Mouse (Mus musculus) heart, embryonic 10.5 days (tissue): ENCODE data around the gene Adssl1. TPM values are rescaled to one million over a fixed set of nuclear protein-coding genes. Genes with fewer than 3 reads are reported as not detected.

ENCODE experiments used
- DNase-seq: peaks from one replicate; pipeline ENCODE4 v3.0.0-alpha.2; 2017; ENCODE audit warnings: low spot score
- H3K27ac ChIP-seq: fragments of 300-500 bp; sonication (generic); 2 replicates; pipeline ENCODE4 v1.5.1; 2016; ENCODE audit warnings: mild to moderate bottlenecking
- H3K27me3 ChIP-seq: fragments of 300-500 bp; sonication (generic); 2 replicates; pipeline ENCODE4 v1.6.1; 2016; ENCODE audit warnings: mild to moderate bottlenecking; ENCODE audit not compliant: poor library complexity, insufficient read depth, severe bottlenecking
- H3K36me3 ChIP-seq: fragments of 300-500 bp; sonication (generic); 2 replicates; pipeline ENCODE4 v1.6.1; 2016; ENCODE audit warnings: mild to moderate bottlenecking, moderate library complexity
- H3K4me1 ChIP-seq: fragments of 300-500 bp; sonication (generic); 2 replicates; pipeline ENCODE4 v1.6.1; 2016; ENCODE audit warnings: mild to moderate bottlenecking
- H3K4me3 ChIP-seq: fragments of 300-500 bp; sonication (generic); 2 replicates; pipeline ENCODE4 v1.5.1; 2016; ENCODE audit warnings: mild to moderate bottlenecking, moderate library complexity
- H3K9me3 ChIP-seq: fragments of 300-500 bp; sonication (generic); 2 replicates; pipeline ENCODE4 v1.6.1; 2016; ENCODE audit warnings: mild to moderate bottlenecking, moderate library complexity
- WGBS: fragments of 180-500 bp; shearing (Covaris S2); methylation state at CpG from one replicate; pipeline ENCODE4 v1.1.7; 2016; 5-methylcytosine and 5-hydroxymethylcytosine counted together
- polyA plus RNA-seq: library from polyadenylated mRNA; unstranded; fragments of >200 nt; fragmentation: Nextera tagmentation; extraction: Ambion mirVana; gene quantifications from 2 replicates; pipeline ENCODE4 v1.2.1, GENCODE M21; 2016

Gene Adssl1
- polyA plus RNA-seq, 1 experiment from 2014 or later = 57.2 TPM

DNA sequence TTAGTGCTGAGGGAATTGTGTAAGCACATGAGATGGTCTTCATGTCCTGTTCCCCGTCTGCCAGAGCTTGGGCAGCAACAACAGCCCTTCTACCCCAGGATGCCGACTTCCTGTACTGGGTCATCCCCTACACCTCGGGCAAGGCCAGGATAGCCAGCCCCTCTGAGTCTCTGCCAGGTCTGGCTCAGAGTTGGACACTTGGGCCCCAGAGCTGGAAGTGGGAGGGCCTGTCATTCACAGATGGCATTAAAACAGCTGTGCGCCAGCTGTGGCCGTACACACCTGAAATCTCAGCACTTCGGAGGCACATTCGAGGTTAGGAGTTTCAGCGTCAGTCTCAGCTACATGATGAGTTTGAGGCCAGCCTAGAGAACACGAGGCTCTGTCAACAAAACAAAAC, 23.4 kb upstream of the Adssl1 start:
- Histone ChIP-seq H3K4me3 (no peak overlapping the region), H3K36me3 (peaks cover 18% of the 10 kb centered on the region), H3K4me1 (peaks cover 87% of the 10 kb centered on the region), H3K27ac (no peak overlapping the region), H3K9me3 (no peaks in the 10 kb centered on the region), H3K27me3 (peaks cover 21% of the 10 kb centered on the region)
- WGBS = 77% methylated on average over 9 of the region's 9 CpGs
- DNase-seq = no peak

DNA sequence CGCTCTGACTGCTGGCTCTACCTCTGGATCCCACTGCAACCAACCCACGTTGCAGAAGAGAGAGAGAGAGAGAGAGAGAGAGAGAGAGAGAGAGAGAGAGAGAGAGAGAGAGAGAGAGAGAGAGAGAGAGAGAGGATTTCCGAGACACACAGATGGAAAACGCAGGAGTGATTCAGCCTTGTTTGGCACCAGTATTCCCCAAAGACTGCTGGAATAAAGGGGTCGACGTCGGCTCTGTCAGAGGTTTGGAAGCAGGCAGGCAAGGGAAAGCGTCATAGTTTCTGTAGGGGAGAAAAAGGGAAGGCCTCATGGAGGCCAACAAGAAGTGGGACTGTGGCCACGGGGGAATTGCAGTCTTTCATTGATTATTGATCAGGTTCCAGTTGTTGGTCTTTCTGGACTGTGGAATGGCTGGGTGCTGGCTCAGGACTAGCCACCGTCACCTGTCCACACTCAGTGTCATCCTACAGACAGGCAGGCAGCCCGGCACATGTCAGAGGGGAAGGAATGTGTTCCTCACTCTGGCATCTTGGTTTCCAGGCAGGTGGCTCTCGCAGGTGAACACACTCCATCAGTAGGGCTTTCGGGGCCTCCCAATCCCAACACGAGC, 22.8 kb upstream of the Adssl1 start:
- Histone ChIP-seq H3K9me3 (no peaks in the 10 kb centered on the region), H3K4me1 (peaks cover 81% of the 10 kb centered on the region), H3K36me3 (peaks cover 18% of the 10 kb centered on the region; the same call in 1 of the 2 replicates), H3K27ac (0 out of 2 replicates have a peak overlapping the region, but pooled peaks have one; percentile 23), H3K27me3 (peaks cover 16% of the 10 kb centered on the region), H3K4me3 (no peak overlapping the region)
- DNase-seq = no peak
- 75% methylated on average over 14 of the region's 14 CpGs for WGBS

DNA sequence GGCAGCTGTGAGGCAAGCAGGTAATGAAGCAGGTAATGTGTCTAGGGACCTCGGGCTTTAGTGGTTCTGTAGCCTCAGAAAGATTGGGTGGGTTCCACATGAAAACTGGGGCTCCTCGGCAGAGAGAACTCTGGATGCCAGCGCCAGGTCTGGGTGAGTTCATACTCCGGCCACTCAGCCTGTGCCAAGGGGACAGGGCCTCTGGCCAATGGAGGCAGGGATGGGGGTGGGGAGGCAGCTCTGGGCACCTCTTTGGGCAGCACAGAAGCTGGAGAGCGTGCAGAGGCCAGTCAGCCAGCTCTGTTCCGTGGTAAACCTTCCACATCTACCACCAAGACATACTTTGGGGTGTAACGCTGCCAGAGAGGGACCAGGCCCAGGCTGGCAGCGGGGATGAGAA, 22.2 kb upstream of the Adssl1 start:
- Histone ChIP-seq H3K9me3 (no peaks in the 10 kb centered on the region), H3K27ac (0 out of 2 replicates have a peak overlapping the region, but pooled peaks have one; percentile 23), H3K4me3 (no peak overlapping the region), H3K36me3 (peaks cover 24% of the 10 kb centered on the region; the same call in 1 of the 2 replicates), H3K27me3 (peaks cover 10% of the 10 kb centered on the region), H3K4me1 (peaks cover 75% of the 10 kb centered on the region)
- no peak for DNase-seq
- WGBS = 90% methylated on average over 8 of the region's 8 CpGs

DNA sequence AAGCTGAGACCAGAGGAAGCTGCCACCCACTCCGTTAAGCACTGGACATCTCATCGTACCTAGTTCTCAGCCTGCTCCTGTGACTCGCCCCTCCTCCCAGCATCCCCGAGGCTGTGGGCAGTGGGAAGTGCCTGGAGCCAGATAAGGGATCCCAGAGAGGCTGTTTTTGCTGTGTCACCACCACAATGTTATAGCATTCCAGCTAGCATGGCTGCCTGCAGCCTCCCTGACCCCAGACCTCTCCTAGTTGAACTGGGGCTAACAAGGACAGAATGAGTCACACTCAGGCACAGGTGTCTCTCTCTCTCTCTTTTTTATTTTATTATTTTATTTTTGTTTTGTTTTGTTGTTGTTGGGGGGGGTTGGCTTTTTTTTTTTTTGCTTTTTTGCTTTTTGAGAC, 20.6 kb upstream of the Adssl1 start:
- Histone ChIP-seq H3K4me3 (peak overlapping the region; percentile 3; the same call in 1 of the 2 replicates), H3K9me3 (no peaks in the 10 kb centered on the region), H3K36me3 (peaks cover 40% of the 10 kb centered on the region), H3K27ac (peak overlapping the region; percentile 73), H3K27me3 (peaks cover 4% of the 10 kb centered on the region), H3K4me1 (peaks cover 65% of the 10 kb centered on the region)
- WGBS = 0% methylated on average over 4 of the region's 4 CpGs
- DNase-seq = peak; percentile 90

DNA sequence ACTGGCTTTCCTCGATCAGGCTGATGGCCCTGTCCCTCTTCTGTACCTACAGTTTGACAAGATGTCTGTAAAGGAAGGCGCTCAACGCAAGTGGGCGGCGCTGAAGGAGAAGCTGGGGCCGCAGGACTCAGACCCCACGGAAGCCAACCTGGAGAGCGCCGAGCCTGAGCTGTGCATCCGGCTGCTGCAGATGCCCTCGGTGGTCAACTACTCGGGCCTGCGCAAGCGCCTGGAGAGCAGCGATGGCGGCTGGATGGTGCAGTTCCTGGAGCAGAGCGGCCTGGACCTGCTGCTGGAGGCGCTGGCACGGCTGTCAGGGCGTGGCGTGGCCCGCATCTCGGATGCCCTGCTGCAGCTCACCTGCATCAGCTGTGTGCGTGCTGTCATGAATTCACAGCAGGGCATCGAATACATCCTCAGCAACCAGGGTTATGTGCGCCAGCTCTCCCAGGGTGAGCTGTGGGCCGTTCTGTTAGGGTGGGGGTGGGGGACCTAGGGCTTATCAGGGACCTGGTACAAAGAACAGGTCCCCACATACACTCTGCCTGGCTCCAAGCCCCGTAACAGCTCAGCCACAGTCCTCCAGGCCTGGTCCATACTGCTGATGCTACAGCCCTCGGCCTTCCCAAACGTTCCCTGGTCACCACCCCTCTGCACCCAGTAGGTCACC, 19.8 kb upstream of the Adssl1 start:
- peaks cover 44% of the 10 kb centered on the region for H3K36me3 ChIP-seq
- 76% methylated on average over 30 of the region's 30 CpGs for WGBS
- H3K27ac ChIP-seq = peak overlapping the region; percentile 73
- peaks cover 61% of the 10 kb centered on the region for H3K4me1 ChIP-seq
- peaks cover 4% of the 10 kb centered on the region for H3K27me3 ChIP-seq
- no peak for DNase-seq
- H3K9me3 ChIP-seq = no peaks in the 10 kb centered on the region
- H3K4me3 ChIP-seq = no peak overlapping the region

DNA sequence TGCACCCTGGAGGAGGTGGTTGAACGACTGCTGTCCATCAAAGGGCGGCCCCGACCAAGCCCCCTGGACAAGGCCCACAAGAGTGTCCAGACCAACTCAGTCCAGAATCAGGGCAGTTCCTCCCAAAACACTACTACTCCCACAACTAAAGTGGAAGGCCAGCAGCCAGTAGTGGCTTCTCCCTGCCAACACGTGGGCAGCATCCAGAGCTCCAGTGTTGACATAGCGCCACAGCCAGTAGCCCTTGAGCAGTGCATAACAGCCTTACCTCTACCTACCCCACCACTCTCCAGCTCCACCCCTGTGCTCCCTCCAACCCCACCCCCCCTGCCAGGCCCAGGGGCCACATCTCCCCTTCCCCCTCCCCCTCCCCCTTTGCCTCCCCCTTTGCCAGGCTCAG, 15.8 kb upstream of the Adssl1 start:
- H3K4me1 ChIP-seq = peaks cover 44% of the 10 kb centered on the region
- no peak overlapping the region for H3K4me3 ChIP-seq
- H3K27me3 ChIP-seq = no peaks in the 10 kb centered on the region; the same call in none of the 2 replicates
- no peaks in the 10 kb centered on the region for H3K9me3 ChIP-seq
- no peak for DNase-seq
- peaks cover 55% of the 10 kb centered on the region for H3K36me3 ChIP-seq
- no peak overlapping the region for H3K27ac ChIP-seq
- 73% methylated on average over 5 of the region's 5 CpGs for WGBS

DNA sequence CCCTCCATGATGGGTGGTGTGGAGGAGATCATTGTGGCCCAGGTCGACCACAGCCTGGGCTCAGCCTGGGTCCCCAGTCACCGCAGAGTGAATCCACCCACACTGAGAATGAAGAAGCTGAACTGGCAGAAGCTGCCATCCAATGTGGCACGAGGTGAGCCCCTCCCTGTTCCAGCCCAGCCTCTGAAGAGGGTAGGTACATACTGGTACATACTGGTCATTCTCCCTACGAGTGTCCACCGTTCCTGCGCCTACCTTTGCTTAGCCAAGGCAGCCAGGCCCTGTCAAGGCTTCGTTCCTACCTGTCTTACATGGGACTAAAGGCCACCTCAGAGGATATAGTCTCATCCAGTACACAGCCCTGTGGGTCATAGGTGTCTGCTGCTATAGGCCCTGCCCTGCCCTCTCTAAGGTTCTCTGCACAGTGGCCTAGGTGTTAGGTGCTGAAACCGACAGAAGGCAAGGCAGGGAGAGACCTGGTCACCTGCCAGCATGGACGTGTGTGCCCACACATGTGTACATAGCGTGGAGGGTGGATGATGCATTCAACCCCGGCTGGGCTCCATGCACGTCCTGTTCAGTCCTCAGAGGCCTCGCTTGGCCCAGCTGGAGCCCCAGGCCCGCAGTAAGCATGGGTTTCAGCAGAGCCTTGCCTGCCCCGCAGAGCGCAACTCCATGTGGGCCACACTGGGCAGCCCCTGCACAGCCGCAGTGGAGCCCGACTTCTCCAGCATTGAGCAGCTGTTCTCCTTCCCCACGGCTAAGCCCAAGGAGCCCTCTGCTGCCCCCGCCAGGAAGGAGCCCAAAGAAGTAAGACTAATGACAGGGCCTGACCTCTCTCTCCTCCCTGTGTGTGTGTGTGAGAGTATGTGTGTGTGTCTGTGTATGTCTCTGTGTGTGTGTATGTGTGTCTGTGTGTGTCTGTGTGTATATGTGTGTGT, 14.9 kb upstream of the Adssl1 start:
- no peak for DNase-seq
- Histone ChIP-seq H3K4me3 (no peak overlapping the region), H3K9me3 (no peaks in the 10 kb centered on the region), H3K27me3 (no peaks in the 10 kb centered on the region; the same call in none of the 2 replicates), H3K4me1 (peaks cover 37% of the 10 kb centered on the region), H3K36me3 (peaks cover 64% of the 10 kb centered on the region), H3K27ac (peak overlapping the region; percentile 22; the same call in 1 of the 2 replicates)
- 67% methylated on average over 20 of the region's 20 CpGs for WGBS

DNA sequence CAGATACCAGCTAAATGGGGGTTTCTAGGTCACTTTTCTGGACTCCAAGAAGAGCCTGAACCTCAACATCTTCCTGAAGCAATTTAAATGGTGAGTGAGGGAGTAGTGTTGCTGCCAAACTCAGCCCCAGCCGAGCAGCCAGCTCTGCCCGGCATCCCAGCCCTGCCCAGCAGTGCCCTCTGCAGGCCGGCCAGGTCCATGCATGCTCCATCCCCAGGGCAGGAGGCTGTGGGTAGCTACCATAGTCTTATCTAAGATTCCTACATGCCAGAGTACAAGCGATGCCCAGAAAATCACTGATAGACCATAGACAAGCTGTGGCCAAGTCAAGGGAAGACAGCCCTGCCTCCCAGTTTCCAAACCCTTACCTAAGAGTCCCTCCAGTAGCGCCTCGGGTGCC, 14.1 kb upstream of the Adssl1 start:
- Histone ChIP-seq H3K9me3 (no peaks in the 10 kb centered on the region), H3K27me3 (no peaks in the 10 kb centered on the region; the same call in none of the 2 replicates), H3K4me3 (no peak overlapping the region), H3K4me1 (peaks cover 32% of the 10 kb centered on the region), H3K36me3 (peaks cover 64% of the 10 kb centered on the region), H3K27ac (no peak overlapping the region)
- WGBS = 45% methylated on average over 6 of the region's 6 CpGs
- DNase-seq = no peak

DNA sequence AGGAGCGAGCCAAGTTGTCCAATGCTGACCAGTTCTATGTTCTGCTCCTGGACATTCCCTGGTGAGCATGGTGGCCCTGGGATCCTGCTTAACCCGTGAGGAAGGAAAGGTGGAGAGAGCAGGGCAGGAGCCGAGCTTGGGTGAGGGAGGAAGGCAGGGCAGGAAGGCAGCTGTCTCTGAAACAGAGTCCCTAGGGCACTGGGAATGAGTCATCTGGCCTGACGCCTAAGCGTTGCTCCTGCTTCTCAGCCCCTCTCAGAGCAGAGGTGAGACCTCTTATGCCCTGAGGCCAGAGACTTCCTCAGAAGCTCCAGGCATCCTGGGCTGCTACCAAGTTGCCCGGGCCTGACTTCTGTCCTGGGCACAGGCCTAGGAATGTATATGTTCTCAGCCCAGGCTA, 12.8 kb upstream of the Adssl1 start:
- H3K4me3 ChIP-seq = no peak overlapping the region
- peaks cover 33% of the 10 kb centered on the region for H3K4me1 ChIP-seq
- peaks cover 64% of the 10 kb centered on the region for H3K36me3 ChIP-seq
- DNase-seq = no peak
- 74% methylated on average over 6 of the region's 6 CpGs for WGBS
- no peaks in the 10 kb centered on the region for H3K9me3 ChIP-seq
- peak overlapping the region; percentile 8; the same call in 1 of the 2 replicates for H3K27ac ChIP-seq
- no peaks in the 10 kb centered on the region; the same call in 1 of the 2 replicates for H3K27me3 ChIP-seq

DNA sequence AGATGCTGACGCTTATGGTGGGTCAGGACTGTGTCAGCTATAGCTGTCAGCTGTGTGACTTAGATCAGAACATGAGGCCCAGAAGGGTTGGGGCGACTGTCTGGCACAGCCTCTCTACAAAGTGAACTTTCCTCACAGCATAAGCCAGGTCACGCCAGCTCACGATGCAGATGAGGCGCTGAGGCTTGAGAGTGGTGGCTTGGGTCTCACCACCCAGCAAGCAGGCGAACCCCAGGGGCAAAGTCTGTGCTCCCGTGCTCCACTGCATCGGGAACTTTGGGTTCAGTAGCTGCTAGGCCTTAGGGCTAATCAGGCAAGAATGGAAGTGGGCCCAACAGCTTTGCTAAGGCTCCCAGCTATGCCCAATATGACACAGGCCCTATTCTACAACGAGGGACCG, 10.8 kb upstream of the Adssl1 start:
- no peaks in the 10 kb centered on the region for H3K27me3 ChIP-seq
- H3K36me3 ChIP-seq = peaks cover 53% of the 10 kb centered on the region
- no peak overlapping the region for H3K4me3 ChIP-seq
- no peaks in the 10 kb centered on the region for H3K9me3 ChIP-seq
- peaks cover 31% of the 10 kb centered on the region for H3K4me1 ChIP-seq
- WGBS = 79% methylated on average over 10 of the region's 10 CpGs
- no peak for DNase-seq
- H3K27ac ChIP-seq = 0 out of 2 replicates have a peak overlapping the region, but pooled peaks have one; percentile 30

DNA sequence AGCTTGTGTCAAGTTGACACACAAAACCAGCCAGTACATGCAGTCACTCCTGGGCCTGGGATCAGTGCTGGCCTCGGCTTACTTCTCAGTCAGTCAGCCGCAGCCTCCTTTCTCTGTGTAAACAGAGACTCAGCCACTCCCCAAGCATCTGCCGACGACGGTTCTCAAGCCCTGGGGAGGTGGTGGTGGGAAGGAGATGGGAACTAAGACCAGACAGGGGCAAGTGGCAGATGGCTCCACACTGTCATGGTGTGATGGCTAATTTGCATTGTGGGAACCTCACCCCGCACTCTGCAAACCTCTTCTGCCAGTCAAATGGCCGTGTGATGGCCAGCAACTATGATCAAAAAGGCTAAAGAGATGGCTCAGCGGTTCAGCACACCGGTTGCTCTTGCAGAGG, 3.2 kb upstream of the Adssl1 start:
- H3K27ac ChIP-seq = 0 out of 2 replicates have a peak overlapping the region, but pooled peaks have one; percentile 92
- H3K9me3 ChIP-seq = no peaks in the 10 kb centered on the region
- H3K27me3 ChIP-seq = peaks cover 18% of the 10 kb centered on the region; the same call in 1 of the 2 replicates
- DNase-seq = no peak
- H3K36me3 ChIP-seq = peaks cover 20% of the 10 kb centered on the region
- 59% methylated on average over 9 of the region's 9 CpGs for WGBS
- peaks cover 70% of the 10 kb centered on the region for H3K4me1 ChIP-seq
- H3K4me3 ChIP-seq = no peak overlapping the region

DNA sequence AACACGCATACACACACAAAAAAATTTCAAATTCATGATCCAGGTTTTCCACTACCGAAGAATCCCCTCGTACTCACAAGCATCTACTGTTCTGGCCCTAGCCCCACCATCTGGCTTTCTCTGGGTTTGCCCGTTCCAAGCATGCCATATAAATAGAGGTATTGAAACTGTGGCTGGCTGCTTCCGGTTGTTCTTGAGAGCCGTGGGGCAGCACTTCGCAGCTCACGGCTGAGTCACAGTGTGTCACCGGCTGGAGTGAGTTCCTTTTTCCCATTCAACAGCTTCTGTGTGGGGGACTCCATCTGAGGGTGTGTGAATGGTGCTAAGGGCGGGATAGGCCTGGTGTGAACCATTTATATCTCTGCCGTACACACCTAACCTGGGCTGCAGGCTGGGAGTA, 2.7 kb upstream of the Adssl1 start:
- Histone ChIP-seq H3K4me1 (peaks cover 72% of the 10 kb centered on the region), H3K4me3 (no peak overlapping the region), H3K9me3 (no peaks in the 10 kb centered on the region), H3K27me3 (peaks cover 23% of the 10 kb centered on the region; the same call in 1 of the 2 replicates), H3K27ac (peak overlapping the region; percentile 92), H3K36me3 (peaks cover 15% of the 10 kb centered on the region)
- no peak for DNase-seq
- 80% methylated on average over 11 of the region's 11 CpGs for WGBS
